Mouse (Mus musculus): ENCODE data around the gene Unc93b1.

Gene Unc93b1

DNA sequence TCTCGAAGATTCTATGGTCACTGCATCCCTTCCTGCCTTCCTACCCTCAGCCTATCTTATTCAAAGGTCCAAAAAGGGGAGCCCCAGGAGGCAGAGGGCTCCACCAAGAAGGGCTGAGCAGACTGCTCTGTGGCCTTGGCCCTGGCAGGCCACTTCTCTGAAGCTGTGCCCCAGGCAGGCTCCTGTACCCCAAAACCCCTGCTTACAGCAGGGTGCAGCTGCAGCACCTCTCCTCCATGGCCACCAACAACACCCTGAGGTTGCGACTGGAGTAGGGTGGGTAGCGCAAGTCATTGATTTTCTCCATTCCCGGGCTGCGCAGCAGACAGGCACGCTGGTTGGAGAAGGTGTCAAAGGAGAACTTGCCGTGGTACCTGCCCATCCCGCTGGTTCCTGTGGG, 21.3 kb upstream of the Unc93b1 start:
- no peak for DNase-seq (ENCODE audit: extremely low spot score, low spot score)

GRCm38 (mm10) chr19:3914535-3914934, 20.5 kb upstream of the Unc93b1 start:
- DNase-seq (ENCODE audit: extremely low spot score, low spot score): no peak

DNA sequence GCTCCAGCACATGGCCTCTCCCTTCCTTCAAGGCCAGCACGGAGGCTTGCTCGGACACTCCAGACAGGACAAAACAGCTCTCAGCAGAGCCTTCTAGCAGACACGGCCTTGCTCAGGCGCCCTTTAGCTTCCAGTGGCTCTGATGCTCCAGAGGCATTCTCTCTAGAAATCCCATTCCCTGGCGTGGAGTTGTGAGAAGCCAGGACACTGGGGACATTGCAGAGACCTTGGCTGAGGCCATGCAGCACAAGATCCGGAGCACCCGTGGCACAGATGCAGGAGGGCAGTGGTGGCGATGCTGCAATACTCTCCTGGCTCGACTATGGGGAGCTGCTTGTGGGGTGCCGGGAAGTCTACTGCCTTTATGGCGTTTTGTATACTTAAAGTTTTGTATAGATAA, 18.3 kb upstream of the Unc93b1 start:
- no peak for DNase-seq (ENCODE audit: extremely low spot score, low spot score)

GRCm38 (mm10) chr19:3919928-3920327, 15.1 kb upstream of the Unc93b1 start:
- no peak for DNase-seq (ENCODE audit: extremely low spot score, low spot score)

DNA sequence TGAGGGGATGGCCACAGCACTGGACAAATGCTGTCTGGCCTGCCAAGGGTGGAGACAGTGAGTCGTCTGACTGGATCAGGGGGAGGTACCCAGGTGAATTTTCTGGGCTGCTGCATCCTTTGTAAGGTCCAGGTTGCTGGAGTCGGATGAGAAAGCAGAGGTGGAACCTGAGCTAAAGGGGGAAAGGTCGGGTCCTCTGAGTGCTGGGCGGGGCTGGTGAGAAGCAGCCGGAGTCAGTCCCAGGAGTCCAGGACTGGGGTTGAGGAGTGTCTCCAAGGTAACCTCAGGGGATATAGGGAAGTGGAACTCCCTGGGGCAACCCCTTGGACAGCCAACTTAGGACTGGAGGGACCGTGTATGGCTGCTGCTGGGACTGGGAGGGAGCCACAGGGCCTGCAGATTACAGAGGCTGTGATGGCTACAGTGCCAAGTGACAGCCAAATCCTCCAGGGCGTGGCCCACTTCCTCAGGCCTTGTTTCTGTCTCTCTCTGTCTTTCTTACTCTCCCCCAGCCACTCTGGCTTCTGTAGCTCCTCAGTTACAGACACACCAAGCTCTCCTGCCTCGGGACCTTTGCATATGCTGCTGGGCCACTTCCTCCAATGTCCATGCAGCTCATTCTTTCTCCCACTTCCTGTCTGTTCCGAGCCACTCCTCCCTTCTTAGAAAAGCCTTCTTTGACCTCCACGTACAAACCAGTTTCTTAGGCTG, 12.2 kb upstream of the Unc93b1 start:
- no peak for DNase-seq (ENCODE audit: extremely low spot score, low spot score)

DNA sequence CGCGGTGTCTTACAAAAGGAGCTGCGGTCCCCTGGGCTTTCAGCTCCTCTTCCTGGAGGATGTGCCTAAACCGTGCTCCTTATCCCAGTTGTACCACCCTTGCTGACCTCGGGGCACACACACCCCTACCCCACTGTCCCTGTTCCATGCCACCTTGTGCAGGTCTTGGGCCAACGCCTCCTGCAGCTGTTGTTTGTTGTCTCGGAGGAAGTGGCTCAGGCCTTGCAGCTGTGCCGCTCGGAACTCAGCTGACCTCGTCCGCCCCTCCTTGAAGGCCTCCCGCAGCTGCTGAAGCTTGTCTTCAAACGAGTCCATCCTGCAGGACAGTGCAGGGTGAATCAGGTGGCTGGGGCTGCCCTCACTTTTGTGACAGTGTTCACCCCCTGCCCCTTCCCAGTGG, 11.4 kb upstream of the Unc93b1 start:
- no peak for DNase-seq (ENCODE audit: extremely low spot score, low spot score)

- DNase-seq (ENCODE audit: extremely low spot score, low spot score): no peak
Observed at GRCm38 (mm10) chr19:3924190-3924589, 10.8 kb upstream of the Unc93b1 start.

DNA sequence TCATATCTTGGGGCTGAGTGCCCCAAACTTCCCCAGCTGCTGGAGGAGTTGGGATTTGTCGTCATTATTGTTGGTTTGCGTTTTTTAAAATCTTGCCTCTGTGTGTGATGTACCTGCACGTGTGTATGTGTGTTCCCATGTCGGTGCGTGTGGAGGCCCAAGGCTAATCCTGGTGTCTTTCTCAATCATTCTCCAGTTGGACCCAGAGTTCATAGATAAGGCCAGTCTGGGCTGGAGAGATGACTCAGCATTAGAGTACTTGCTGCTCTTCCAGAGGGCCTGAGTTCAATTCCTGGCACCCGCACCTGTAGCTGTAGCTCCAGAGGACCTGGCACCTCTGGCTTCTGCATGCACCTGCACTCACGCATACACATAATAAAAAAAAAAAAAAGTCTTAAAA, 10.1 kb upstream of the Unc93b1 start:
- no peak for DNase-seq (ENCODE audit: extremely low spot score, low spot score)

DNA sequence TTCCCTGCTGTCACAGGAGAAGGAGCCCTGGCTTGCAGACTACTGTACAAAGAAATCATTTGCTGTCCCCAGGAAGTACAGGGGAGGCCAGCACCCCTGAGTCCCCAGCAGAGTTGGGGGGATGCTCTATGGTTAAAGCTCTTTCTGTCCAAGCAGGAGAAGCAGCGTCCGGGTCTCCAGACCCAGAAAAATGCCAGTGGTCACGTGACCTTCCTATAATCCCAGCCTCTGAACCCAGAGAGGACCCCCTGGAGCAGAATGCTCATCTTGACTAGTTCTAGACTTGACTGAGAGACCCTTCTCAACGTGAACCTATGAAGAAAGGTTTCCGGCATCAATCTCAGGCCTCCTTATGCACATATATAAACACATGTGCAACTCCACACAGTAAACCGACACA, 9.1 kb upstream of the Unc93b1 start:
- DNase-seq (ENCODE audit: extremely low spot score, low spot score): no peak

- no peak for DNase-seq (ENCODE audit: extremely low spot score, low spot score)
Observed at GRCm38 (mm10) chr19:3926279-3926678, 8.7 kb upstream of the Unc93b1 start.

DNA sequence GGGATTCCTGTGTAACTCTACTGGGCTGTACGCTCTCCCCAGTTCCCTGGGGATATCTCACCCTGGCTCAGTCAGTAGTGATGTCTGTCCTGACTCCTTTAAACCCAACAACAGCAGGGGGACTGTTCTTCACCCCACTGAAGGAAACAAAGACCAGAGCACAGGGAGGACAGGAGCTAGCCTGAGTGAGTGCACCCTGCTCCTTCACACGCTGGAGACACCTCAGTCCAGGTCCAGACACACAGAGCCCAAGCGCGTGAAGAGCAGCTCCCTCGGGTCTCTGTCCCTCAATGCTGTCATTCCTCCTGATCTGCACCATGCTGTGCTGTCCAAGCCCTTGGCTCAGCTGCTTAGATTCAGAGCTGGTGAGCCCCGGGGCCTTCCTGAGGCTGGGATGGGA, 8.3 kb upstream of the Unc93b1 start:
- no peak for DNase-seq (ENCODE audit: extremely low spot score, low spot score)

GRCm38 (mm10) chr19:3927989-3928388, 7.0 kb upstream of the Unc93b1 start:
- DNase-seq (ENCODE audit: extremely low spot score, low spot score): no peak

DNA sequence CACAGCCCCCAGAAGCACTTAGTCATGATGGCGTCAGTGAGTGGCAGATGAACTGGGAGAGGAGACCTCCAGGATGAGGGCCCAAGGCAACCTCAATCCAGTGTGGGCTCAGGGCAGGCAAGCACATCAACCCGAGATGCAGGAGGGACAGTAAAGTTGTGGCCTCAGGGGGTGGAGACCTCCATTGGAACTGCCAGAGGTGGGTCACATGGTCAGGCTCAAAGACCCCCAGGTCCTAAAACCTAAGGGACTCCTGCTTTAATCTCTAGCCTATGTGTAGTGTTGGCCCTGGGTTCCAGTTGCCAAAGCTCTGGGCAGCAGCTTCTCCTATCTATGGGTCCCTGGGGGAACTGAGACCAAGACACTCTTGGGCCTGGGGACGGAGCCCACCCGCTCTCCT, 6.2 kb upstream of the Unc93b1 start:
- no peak for DNase-seq (ENCODE audit: extremely low spot score, low spot score)

- DNase-seq (ENCODE audit: extremely low spot score, low spot score): no peak
Observed at GRCm38 (mm10) chr19:3929211-3929941, 5.6 kb upstream of the Unc93b1 start, which contains the start of gene Aldh3b1. TSS of gene Aldh3b1 (minus strand) at chr19:3929808.

DNA sequence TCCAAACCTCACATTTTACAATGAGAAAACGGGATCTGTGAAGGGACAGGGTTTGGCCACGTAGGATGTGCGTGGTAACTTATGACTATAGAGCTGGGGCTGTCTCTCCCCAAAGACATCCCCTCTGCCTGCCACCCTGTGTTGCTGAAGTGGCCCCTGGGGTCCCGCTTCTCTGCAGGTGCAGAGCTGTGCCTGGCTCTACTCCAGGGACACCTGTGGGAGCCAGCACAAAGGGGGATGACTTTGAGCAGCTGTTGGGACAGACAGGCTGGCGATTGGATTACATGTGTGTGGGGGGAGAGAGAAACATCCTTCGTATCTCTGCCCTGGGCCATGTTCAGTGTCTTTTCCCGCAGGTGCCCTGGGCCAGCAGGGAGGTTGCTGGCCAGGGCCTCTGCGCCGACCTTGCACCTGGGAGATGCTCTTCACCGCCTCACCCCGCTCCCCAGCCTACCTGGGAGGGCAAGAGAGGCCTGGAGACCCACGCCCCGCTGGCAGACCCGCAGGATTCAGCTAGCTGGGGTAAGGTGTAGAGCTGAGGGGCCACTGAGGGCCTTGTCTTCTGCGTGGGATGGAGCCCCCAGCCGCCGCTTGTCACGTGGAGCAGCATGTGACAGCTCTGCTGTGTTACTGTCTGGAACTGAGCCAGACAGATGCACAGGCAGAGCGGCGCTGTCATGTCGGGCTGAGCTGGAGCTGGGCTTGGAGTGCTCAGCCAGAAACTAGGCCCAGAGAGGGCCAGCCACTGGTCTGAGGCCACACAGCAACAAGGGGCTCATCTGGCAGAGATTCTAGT, 4.5 kb upstream of the Unc93b1 start:
- DNase-seq (ENCODE audit: extremely low spot score, low spot score): no peak

GRCm38 (mm10) chr19:3931716-3932115, 3.3 kb upstream of the Unc93b1 start:
- no peak for DNase-seq (ENCODE audit: extremely low spot score, low spot score)

DNA sequence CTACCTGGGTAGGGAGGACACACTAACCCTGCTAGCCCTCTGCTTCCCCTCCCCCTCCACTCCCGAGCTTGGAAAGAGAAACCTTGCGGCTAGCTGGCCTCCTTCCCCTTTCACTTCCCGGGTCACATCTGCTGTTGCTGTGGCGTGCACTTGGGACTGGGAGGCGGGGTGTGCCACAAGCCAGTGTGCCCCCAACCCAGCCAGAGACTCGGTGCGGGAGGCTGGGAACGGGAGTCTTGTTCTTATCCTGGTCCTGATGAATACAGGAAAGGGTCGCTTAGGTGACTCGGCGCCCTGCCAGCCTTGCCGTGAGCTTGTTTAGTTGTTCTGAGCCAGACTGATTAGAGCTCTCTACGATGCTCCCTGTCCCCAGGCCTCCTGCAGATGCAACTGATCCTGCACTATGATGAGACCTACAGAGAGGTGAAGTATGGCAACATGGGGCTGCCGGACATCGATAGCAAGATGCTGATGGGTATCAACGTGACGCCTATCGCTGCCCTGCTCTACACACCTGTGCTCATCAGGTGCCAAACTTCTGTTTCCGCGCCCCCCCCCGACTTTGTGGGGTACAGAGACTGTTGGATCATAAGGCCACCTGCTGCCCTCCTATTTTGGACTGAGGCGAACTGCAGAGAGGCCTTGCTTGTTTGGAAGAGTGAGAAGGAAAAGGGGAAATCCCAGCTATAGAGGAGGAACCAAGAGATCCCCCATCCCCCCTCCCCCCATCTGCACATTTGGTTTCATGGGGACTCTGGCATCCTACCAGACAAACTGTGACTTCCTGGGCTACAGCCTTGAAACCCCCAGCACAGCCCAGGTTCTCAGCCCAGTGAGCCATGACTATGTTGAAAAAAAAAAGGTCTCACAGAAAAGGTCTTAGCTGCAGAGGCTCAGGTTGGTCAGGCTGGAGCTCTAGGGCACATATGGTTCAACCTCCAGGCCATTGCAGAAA, 1.2 kb downstream of the Unc93b1 start:
- DNase-seq (ENCODE audit: extremely low spot score, low spot score): peak; percentile 55

GRCm38 (mm10) chr19:3942315-3942714, 7.3 kb downstream of the Unc93b1 start:
- no peak for DNase-seq (ENCODE audit: extremely low spot score, low spot score)

- DNase-seq (ENCODE audit: extremely low spot score, low spot score): no peak
Observed at GRCm38 (mm10) chr19:3942986-3943735, 8.2 kb downstream of the Unc93b1 start.

DNA sequence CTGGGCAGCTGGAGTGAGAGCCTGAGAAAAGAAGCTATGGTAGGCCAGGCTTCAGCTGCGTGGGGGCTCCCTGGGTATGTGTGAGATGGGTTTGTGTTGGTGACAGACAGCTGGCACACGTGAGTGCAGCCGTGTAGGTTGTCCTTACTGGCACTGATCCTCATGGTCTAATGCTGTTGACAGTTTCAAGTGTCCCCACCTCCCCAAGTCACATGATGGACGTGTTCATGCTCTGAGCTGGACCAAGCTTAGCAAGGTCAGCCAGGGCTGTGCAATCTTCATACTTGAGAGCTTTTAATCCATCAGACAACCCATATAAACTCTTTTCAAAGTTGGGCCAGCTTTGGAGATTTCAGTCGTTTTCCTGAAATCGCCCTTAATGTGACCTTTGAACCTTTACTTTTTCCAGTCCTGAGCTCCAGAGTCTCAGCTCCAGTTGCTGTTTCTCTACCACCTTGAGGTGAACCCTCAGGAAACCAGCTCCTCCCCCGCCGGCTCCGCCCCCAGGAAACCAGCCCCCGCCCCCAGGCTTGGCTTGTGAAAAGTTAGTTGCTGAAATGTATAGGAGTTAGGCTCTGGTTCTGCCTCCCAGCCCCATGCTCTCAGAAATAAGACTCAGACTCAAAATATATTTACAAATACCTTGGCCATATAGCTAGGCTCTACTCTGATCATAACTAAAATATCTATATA, 11.0 kb downstream of the Unc93b1 start:
- no peak for DNase-seq (ENCODE audit: extremely low spot score, low spot score)

All from neural tube, embryonic 10.5 days (tissue).